Mouse (Mus musculus): ENCODE results near the gene Clca3a1. TPM values are rescaled to one million over a fixed set of nuclear protein-coding genes. Genes with fewer than 3 reads are reported as not detected.
A peak's percentile ranks its signal among the peaks of the same experiment; 100 is the strongest.
"Not testable (repeated sequence)": the region's sequence is repeated elsewhere in the genome, so short reads cannot be mapped to it uniquely, and the experiment has no call there.

Gene Clca3a1
- under 1 TPM in 1 of 2 experiments, not detected in 1; 0.09 TPM for polyA plus RNA-seq (2017; shearing (Covaris generic))

DNA sequence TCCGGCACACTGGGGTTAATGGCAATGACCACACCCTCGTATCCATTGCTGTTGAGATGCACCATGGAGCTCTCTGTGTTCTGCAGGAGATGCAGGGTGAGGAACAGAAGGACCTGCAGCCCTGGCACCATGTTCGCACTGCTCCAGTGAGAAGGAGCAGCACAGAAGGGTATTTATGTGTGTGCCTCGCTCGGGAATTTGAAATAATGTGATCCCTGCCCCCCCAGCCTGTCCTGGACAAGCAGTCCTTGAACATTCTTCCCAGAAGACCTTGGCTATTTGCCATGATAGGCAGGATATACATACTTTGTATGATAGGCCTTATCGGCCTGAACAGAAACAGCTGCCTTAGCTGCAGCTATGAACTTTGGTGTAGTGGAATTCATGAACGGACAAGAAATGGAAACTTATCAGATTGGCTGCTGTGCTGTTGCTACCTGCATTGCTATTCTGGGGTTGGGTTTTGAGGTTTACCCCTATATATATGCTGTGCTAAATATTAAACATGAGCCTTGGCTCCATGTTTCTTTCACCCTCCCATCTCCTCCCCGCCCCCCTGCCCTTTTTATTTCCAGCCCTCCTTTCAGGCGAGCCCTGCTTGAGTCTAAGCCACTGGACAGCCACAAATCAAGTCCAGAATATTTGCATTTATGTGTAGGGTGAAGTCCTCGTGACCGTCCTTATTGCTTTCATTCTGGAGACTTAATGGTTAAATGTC, at the start of gene Clca3a1:
Gene Clca3a1, minus strand, starts transcription at position 386 of the 718 bp plus-strand sequence.
- ATAC-seq = no peak

GRCm38 (mm10) chr3:144808153-144808925, 47.6 kb upstream of the Clca3a1 start:
- not testable (repeated sequence) for ATAC-seq

GRCm38 (mm10) chr3:144806626-144807025, 45.8 kb upstream of the Clca3a1 start:
- not testable (repeated sequence) for ATAC-seq

- ATAC-seq = no peak
Observed at GRCm38 (mm10) chr3:144801861-144802260, 41.1 kb upstream of the Clca3a1 start.

DNA sequence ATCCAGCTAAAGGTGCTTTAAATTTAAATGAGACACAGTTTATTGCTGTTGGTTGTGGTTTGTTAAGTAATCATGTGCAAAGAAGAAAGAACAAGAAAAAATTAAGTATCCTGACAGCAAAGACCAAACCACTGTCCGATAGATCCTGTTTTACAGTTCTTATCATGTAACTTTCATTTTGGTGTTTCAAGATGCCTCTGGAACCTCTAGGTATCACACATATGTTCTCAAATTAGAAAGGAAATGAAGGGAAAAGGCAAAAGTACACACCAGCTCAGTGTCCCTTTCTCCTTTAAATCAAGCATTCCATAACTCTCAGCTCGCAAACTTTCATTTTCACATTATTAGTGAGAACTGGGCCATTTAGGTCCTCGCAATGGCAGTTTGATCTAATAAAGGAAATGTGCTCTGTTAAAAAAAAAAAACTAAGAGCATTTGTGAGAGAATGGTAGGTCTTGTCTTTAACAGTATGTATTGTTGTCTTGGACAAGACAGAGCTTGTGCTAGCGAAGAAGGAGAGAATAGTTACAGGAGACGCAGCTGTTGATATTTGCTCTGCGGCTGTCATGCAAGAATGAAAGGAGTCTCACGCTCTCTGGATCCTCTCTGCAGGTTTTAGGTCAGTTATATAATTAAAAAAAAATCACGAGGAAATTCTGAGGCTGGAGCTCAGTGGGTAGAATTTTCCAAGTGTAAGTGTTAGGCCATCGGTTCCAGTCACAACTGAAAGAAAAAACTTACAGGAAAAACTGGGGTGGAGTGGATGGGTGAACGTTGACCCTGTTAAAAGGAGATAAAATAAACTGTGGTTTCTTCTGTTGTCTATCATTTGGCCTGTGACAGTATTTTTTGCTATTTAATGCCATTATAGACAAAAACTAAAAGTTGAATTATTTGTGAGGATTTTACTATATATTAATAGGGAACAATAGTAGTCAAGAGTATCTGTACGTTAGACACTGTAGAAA, 24.7 kb upstream of the Clca3a1 start:
- no peak for ATAC-seq

GRCm38 (mm10) chr3:144765161-144765560, 4.4 kb upstream of the Clca3a1 start:
- no peak for ATAC-seq

DNA sequence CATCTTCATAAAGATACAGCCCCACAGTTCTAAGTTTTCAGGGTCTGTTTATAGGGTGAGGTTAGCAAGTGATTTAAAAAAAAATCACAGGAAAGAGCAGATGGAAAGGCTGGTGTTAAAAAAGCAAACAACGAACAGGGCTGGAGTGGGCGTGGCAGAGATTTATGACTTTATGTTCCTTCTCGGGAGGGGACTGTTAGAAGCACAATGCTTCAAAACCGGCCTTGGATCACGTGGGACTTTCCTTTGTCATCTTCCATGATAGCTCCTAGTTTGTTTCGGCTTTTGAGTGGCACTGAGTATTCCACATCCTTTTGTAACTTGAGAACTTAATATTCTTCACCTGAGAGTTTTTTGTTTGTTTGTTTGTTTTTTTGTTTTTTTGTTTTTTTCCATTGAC, 677 bp upstream of the Clca3a1 start:
- ATAC-seq = no peak

DNA sequence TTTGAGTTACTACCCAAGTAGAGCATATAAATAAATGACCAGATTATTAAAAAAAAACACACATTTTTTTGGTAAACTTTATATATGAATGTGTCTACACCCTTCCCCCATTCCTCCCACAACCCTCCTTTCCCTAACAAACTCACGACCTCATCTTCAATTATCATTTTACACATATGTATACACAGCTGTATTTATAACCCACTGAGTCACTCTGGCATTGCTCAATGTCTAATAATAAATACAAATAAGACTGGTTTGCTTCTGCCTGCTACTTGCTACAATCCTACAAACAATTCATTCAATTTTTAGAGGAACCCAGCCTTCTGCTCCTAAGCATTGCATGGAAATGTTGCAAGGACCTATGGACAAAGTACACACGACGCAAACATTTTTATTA, 1.1 kb downstream of the Clca3a1 start:
- no peak for ATAC-seq

GRCm38 (mm10) chr3:144756103-144756502, 4.7 kb downstream of the Clca3a1 start:
- ATAC-seq = not testable (repeated sequence)

- no peak for ATAC-seq
Observed at GRCm38 (mm10) chr3:144753120-144753519, 7.7 kb downstream of the Clca3a1 start.

- ATAC-seq = not testable (repeated sequence)
Observed at GRCm38 (mm10) chr3:144749062-144749963, 11.5 kb downstream of the Clca3a1 start.

DNA sequence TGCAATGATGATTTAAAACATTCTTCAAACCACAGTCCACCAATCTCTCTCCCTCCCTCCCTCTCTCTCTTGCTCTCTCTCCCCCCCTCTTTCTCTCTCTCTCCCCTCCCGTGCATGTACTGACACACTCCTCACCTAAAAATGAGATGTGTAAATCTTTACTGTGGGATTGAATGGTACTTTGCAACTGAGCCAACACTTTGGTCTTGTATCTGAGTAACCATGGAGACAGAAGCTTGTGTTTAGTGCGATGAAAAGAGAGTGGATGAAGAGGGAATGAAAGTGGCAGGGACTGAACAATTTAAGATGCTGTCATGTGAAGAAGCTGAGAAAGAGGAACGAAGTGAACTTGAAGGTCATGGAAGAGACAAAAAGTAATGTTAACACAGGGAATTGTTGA, 13.1 kb downstream of the Clca3a1 start:
- not testable (repeated sequence) for ATAC-seq

DNA sequence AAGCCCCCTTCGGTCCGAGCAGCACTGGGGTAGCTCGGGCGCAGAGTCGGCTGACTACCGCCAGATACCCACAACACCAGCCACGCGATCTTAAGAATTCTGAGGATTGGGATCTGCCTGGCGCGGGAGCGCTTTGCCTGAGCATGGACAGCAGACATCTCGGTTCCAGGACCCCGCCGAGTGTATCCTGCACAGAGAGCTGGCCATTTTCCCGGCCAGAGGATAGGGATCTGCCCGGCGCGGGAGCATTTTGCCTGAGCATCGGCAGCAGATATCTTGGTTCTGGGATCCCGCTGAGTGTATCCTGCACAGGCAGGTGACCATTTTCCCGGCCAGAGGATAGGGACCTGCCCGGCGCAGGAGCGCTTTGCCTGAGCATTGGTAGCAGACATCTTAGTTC, 22.4 kb downstream of the Clca3a1 start:
- not testable (repeated sequence) for ATAC-seq

DNA sequence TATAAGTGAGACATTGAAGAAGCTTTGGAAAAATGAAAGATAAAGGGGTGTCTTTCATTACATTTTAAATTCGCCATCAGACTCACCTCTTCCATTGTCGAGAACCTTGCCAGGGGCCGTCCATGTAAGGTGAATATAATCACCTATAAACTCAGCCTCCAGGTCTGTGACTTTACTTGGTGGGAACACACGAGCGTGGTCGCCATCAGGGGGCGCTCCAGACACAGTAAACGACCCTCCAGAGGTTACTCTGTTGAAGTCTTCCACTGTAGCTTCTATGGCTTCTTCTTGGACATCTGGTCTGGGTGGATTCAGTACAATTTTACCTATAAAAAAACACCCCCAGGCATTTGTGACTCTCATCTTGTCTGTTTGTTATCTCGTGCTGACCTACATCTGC, 23.9 kb downstream of the Clca3a1 start:
- ATAC-seq = no peak

DNA sequence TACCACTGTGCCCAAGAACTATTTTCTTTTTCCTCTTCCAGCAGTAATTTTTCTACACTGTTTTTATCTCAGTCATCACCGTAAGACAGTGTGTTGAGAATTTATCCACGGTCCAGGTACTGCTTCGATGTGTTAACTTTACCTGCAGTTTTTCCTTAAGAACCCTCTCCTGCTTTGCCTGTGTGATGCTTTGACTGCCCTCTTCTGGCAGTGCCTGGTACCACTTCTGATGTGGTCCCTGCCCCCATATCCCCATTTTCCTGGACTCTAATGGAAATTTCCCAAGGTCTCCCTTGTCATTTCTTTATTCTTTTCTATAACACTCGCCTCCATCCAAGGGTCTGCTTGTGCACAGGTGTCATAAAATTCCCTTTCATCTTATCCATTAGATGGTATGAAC, 37.3 kb downstream of the Clca3a1 start:
- no peak for ATAC-seq

GRCm38 (mm10) chr3:144722566-144722965, 38.2 kb downstream of the Clca3a1 start:
- ATAC-seq = not testable (repeated sequence)

- ATAC-seq = no peak
Observed at GRCm38 (mm10) chr3:144721860-144722256, 38.9 kb downstream of the Clca3a1 start.

GRCm38 (mm10) chr3:144721077-144721859, 39.5 kb downstream of the Clca3a1 start:
- no peak for ATAC-seq

DNA sequence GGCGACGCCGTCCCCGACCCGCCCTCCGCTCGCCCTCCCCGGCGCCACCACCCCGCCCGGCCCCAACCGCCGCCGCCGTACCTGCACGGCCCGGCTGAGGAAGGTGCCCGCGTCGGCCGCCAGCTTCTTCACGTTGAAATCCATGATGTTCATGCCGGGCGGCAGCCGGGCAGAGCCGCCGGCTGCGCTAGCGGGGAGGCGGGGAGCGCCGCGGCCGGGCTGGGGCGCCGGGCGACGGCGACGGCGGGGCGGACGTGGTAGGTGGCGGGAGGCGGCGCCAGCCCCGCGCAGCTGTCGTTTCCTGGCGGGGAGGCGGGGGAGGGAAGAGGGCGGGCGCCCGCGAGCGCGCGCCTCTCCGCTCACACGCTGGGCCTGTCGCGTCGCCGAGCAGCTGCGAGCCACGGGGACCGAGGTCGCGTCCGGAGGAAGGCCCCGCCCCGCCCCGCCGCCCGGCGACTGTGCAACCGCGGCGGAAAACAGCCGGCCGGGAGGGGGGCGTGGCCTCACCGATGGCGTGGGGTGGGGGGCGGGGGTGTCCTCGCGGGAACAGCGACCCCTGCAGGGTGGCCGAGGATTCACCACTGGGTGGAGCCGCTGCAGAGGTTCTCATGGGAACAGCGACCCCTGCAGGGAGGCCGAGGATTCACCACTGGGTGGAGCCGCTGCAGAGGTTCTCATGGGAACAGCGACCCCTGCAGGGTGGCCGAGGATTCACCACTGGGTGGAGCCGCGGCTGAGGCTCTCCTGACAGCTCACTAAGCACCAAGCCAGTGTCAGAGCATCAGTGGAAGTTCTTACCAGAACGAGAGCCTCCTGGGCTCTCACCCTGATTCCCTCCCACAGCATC, 40.7 kb downstream of the Clca3a1 start, which contains the start of gene Sh3glb1:
Gene Sh3glb1, minus strand, starts transcription at position 435 of the 847 bp plus-strand sequence.
- ATAC-seq = peak; percentile 70
